Mouse (Mus musculus): ENCODE measurements around the gene Itga9. TPM values are rescaled to one million over a fixed set of nuclear protein-coding genes. Genes with fewer than 3 reads are reported as not detected.
A peak's percentile ranks its signal among the peaks of the same experiment; 100 is the strongest.
"Not testable (repeated sequence)": the region's sequence is repeated elsewhere in the genome, so short reads cannot be mapped to it uniquely, and the experiment has no call there.

Gene Itga9
- 1 to 10 TPM; 4.7 to 5.8 (median 5.1) TPM for total RNA-seq (2022)

GRCm38 (mm10) chr9:118606148-118606816 lies at the start of gene Itga9:
Itga9 (plus strand) TSS chr9:118606690.
- DNase-seq (ENCODE audit: low spot score in 2 of 2): peak in 1 of 2 experiments; percentile 57

DNA sequence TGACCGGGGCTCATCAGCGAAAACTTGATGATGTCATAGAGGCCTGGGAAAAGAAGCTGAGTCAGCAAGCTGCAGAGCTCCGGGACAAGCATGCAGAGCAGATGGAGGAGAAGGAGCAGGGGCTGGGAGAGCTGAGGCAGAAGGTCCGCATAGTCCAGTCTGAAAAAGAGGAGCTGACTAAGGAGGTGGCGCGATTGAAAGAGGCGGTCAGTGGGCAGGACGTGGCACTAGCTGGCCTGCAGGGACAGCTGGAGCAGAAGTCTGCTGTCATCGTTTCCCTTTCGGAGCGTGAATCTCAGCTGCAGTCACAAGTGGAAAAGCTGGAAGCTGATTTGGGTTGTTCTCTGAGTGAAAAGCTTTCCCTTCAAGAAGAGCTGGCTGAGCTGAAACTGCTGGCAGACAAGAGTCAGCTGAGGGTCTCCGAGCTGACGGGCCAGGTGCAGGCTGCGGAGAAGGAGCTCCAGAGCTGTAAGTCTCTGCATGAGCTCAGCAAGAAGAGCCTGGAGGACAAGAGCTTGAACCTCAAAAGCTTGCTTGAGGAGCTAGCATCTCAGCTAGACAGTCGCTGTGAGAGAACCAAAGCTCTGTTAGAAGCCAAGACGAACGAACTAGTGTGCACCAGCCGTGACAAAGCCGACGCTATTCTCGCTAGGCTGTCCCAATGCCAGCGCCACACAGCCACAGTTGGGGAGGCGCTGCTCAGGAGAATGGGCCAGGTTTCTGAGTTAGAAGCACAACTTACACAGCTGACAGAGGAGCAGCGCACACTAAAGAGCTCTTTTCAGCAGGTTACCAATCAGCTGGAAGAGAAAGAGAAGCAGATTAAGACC lies 49.3 kb upstream of the Itga9 start:
- peak; percentile 40 to 49 for DNase-seq (ENCODE audit: low spot score in 2 of 2)

GRCm38 (mm10) chr9:118563356-118563755 lies 43.1 kb upstream of the Itga9 start:
- no peak for DNase-seq (ENCODE audit: low spot score in 2 of 2)

DNA sequence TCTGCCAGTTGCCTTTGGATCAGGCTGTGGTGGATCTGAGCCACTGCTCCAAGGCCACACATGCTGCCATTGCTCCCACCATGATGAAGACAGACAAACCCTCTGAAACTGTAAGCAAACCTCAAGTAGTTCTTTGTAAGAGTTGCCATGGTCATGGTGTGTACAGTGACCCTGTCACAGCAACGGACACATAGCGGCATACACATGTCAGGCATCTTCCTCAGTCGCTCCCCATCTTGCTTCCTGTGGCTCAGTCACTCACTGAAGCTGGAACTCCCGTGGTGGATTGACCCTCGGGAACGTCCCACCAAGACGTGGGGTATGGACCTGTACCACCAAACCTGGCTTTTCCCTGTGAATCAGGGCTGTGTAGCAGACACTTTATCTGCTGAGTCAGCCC lies 42.6 kb upstream of the Itga9 start:
- no peak for DNase-seq (ENCODE audit: low spot score in 2 of 2)

DNA sequence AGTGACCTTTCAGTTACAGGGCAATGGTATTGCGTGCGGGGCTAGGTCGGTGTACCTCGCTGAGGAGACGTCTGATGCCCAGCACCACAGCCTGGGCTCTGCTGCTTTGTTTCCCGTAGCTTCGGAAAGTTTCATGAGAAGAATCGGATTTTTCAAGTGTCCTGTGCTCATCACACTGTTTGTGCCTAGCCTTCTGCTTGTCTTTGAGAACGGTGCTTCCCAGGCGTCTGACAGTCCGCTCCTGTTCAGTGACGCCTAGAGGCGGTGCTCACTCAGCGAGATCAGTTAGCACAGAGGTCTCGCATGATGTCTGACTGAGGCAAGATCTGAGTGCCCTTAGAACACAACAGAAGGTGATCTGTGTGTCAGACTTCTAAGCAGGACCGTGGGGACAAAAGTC lies 41.8 kb upstream of the Itga9 start:
- no peak for DNase-seq (ENCODE audit: low spot score in 2 of 2)

DNA sequence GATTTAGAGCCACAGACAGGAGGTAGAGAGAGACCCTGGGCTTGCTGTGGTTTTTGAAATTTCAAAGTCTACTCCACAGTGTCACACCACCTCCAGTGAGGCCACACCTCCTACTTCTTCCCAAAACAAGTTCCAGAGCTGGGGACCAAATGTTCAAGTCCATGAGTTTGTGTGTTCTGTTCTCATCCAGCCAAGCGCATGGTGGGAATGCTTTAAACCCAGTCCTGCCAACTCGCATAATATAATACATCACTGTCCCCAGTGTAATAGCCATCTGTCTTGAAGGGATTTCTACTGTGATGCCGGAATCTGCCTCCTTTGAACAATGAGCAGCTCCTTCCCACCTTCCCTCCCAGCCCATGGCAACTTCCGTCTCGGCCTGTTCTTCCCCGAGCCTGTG lies 37.2 kb upstream of the Itga9 start:
- no peak for DNase-seq (ENCODE audit: low spot score in 2 of 2)

DNA sequence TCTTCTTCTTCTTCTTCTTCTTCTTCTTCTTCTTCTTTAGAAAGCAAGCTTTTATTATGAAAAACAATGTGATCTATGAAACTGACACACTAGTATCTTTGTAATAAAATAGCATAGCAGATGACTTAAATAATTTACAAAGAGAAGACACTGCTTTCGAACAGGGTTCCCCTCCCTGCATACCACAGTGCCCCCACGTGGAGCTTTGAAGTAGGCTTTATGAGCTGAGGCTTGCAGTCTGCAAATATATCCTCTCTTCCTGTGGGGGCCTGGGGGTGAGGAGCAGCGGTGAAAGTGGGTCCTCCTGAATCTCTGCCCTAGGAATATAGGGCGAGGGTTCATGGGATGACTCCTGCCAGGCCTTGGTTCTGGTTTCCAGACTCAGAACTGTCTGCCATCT lies 35.6 kb upstream of the Itga9 start:
- no peak for DNase-seq (ENCODE audit: low spot score in 2 of 2)

DNA sequence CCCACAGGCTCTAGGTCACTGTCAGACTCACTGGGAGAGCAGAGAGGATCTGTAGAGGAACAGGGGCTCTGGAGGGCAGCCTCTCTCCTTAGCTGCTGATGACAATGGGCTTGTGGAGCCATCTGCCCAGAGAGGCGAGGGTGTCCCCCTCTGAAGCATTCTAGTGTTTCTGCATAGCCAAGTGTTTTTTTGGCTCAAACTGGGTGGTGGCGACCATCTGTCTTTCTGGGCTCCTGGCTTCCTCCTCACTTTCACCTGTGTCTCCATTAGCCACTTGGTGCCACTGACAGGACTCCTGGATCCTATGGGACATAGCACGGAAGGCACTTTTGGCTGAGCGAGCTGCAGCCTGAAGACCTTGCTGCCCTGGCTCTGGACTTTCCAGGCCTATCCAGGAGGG lies 34.8 kb upstream of the Itga9 start:
- DNase-seq (ENCODE audit: low spot score in 2 of 2): no peak

- peak; percentile 29 to 30 for DNase-seq (ENCODE audit: low spot score in 2 of 2)
Observed at GRCm38 (mm10) chr9:118574911-118575310, 31.6 kb upstream of the Itga9 start.

DNA sequence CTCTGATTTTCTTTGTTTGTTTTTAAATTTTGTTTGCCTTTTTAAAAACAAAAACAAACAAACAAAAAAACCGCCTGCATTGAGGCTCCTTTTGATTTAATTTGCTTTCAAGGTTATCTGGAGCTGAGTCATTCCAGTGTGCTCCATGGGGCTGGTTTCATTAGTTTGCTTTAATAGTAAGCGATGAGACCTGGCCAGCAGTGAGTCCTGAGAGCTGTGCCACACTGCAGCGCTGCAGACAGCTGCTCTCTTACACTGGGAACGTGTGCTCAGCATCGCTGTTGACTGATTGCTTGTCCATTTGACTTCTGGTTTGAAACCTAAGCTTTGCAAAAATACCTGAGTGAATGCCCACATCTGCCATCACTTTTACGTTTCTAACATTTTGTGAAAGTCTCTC lies 26.1 kb upstream of the Itga9 start:
- no peak for DNase-seq (ENCODE audit: low spot score in 2 of 2)

DNA sequence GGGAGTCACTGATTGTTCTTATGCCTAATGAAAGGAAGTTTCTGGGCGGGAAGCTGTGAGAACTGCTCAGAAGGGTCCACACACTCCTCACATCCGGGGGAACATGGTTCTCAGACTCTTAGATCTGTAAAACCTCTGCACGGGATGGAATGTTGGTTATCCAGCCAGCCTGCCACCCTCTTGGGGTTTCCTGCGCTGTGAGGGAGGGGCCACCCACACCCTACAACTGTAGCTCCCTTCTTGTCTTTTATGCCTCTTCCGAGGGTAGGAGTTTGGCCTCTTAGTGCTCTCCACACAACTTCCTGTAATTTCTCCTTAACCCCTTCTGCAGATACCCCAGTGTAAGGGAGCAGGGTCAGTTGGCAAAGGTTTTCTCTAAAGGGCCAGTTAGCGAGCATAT lies 23.7 kb upstream of the Itga9 start:
- DNase-seq (ENCODE audit: low spot score in 2 of 2): no peak

DNA sequence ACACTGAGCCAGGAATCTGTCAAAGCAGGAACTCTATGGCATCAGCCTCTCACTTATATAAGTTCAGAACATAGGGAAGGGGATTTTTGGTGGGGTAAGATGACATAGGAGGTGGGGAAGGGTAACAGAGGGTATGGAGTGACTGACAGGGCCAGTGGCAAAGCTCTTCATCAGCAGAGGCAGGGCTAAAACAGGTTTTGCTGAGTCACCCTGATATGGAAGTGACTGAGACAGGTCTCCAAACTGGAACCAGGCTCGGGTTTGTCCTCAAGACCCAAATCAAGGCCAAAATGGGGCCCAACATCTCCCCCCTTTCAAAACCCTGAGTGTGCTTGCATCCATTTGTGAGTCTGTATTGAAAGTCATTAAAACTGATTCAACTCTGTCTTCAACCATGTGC lies 21.7 kb upstream of the Itga9 start:
- no peak for DNase-seq (ENCODE audit: low spot score in 2 of 2)

- DNase-seq (ENCODE audit: low spot score in 2 of 2): no peak
Observed at GRCm38 (mm10) chr9:118585998-118586397, 20.5 kb upstream of the Itga9 start.

DNA sequence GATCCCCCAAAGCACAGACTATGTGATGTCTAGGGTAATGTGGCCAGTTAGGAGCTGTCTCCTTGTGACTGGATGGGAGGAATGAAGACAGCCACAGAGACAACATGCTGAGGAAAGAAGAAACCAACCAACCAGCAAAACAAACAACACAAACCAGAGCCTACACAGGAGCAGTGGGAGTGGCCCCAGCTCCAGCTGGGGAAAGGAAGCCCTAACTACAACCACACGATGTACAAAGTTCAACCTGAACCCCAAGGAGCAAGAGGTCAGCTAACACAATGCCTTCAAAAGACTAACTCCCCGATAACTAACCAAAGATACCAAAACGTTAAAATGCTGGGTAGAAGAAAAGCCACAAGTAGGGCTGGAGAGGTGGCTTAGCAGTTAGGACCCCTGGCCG lies 19.4 kb upstream of the Itga9 start:
- no peak for DNase-seq (ENCODE audit: low spot score in 2 of 2)

GRCm38 (mm10) chr9:118589249-118589648 lies 17.2 kb upstream of the Itga9 start:
- no peak for DNase-seq (ENCODE audit: low spot score in 2 of 2)

DNA sequence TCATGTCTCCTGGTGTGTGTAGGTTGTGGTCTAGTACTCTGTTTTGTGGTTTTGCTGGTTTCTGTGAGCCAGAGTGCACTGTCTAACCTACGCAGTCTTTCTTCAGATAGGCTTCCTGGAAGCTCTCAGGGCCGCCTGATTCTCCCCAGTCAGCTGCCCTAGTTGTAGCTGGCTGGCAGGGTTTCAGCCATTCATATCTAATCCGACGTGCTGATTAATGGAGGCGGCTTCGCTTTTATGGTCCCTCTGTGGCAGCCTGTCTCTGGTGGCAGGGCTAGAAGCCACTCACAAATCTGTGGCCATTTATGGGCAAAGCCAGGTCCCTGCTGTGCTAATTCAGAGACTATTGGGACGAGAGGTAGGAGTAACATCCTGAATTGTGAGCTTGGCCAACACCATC lies 16.3 kb upstream of the Itga9 start:
- DNase-seq (ENCODE audit: low spot score in 2 of 2): no peak

DNA sequence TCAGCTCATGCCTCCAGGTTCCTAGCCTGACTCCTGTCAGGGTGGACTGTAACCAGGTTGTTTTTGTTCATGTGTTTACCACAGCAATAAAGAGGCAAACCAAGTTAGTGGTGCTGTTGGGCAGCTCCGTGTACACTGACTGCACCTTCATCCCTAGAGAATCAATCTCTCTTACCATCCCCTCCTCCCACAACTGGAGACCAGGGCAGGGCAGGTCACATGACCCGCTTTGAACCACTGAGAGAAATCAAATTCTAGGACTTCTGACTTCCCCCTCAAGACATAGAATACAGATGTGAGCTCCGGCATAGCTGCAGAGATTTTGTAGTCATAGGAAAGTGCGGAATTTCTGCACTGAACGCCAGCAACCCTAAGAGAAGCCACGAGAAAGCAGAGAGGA lies 14.9 kb upstream of the Itga9 start:
- no peak for DNase-seq (ENCODE audit: low spot score in 2 of 2)

DNA sequence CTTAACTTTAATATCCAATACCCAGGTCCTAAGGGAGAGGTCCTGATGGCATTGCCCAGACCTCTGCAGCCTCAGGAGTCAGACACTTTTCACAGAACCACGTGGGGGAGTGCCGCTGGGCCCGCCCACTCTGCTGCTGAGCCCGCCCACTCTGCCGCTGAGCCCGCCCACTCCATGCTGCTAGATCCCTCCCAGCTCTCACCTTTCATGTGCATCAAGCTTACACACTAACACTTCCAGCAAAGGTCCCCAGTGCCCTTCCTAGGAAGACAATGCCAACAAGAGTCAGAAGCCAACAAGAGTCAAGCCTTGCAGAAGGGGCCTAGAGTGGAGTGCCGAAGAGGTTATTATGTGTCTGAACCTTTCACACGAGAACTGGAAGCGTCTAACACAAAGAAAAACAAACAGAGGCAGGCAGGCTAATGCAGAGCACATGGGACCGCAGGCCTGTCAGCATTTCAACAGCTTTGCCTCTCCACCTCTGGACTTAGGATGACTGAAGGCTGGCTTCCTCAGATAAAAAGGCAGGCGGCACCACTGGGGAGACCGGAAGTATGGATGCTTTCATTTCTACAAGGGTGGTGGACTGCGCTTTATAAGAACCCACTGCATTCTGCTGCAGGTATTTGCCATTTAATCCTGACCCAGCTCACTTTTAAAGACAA lies 13.8 kb upstream of the Itga9 start:
- DNase-seq (ENCODE audit: low spot score in 2 of 2): no peak

DNA sequence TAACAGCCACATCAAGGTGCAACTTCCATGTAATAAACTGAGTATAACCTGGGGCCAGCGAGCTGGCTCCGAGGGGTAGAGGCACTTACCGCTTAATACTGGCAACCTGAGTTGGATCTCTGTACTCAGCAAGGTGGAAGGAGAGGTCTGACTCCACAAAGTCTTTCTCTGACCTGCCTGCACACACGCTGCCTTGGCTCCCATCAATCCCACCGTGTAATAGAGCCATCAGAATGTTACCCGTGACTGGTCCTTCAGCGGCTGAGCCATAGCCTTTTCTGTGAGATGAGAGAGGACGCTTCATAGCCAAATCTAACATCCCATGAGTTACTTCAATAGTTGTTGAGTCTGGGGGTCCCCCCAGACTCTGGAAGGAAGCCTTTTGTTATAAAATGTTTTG lies 13.0 kb upstream of the Itga9 start:
- no peak for DNase-seq (ENCODE audit: low spot score in 2 of 2)

DNA sequence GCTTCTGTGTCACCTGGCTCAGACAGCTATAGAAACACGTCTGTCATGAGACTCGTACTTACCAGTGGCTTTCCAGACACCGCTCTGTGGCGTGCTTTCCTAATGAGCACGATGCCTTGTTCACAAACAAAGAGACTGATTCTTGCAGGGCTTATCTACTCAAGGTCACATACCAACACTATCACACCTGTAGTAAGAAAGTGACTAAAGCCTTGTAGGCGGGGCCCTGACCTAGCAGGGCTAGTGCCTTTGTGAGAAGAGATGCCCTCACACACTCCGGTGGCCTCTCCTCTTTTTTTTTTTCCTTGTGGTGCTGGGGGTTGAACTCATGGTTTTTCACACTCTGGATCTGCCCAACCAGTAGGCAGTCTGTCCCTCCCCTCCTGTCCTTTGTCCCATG lies 9.7 kb upstream of the Itga9 start:
- no peak for DNase-seq (ENCODE audit: low spot score in 2 of 2)

DNA sequence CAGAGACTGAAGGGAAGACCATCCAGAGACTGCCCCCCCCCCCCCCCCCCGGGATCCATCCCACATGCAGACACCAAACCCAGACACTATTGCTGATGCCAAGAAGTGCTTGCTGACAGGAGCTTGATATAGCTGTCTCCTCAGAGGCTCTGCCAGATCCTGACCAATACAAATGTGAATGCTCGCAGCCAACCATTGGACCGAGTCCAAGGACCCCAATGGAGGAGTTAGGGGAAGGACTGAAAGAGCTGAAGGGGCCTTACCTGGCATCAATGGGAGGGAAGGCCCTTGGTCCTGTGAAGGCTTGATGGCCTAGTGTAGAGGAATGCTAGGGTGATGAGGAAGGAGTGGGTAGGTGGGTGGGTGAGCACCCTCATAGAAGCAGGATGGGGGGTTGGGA lies 6.1 kb upstream of the Itga9 start:
- DNase-seq (ENCODE audit: low spot score in 2 of 2): not testable (repeated sequence)

DNA sequence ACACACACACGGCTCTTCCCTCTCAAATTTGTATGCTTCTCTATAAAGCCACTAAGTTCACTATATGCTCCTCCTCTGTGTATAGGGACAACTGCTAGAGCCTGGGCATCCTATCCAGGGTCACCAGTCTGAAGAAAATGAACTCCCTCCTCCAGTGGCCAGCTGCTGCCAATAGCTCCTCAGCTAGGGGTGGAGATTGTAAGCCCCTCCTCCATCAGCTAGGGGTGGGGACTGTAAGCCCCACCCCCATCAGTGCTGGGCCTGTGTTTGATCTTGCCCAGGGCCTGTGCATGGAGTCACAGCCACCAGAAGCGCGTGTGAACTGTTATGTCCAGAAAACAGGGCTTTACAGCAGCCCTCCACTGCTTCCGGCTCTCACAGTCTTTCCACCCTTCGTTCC lies 3.9 kb upstream of the Itga9 start:
- no peak for DNase-seq (ENCODE audit: low spot score in 2 of 2)

Measured in layer of hippocampus, adult 8-10 months (tissue).